In genomic region chr9:98863463-98863862, GRCm38 (mm10) we compare ENCODE assay signal across 16 mouse cellular contexts. TPM values are rescaled to one million over a fixed set of nuclear protein-coding genes. Genes with fewer than 3 reads are reported as not detected.
A peak's percentile ranks its signal among the peaks of the same experiment; 100 is the strongest.
DNase-seq lines count a peak whose midpoint lies in the region; TF ChIP-seq lines count a peak whose summit lies in the region.
"Had no signal": no experiment of that assay in that cellular context is flagged by ENCODE, and none has a peak within 500 bp of the region (broad histone marks: within the 10 kb centered on the region; RNA-seq: fewer than 3 reads in every experiment).

No protein-coding gene starts in this region.

- DNase-seq in adrenal gland, postnatal 36 days = peak; percentile 8 to 17
- no peak for DNase-seq in adrenal gland, postnatal 25 days
- DNase-seq in layer of hippocampus, adult 2 months (ENCODE audit: low spot score in 2 of 2) = no peak
- no peak for DNase-seq in layer of hippocampus, postnatal 25 days (ENCODE audit: extremely low spot score in 1 of 2, low spot score in 1 of 2)
- DNase-seq in 416B (ENCODE audit: low read depth) (peak; percentile 53), MN1 (ENCODE audit: low spot score) (no peak)
- DNase-seq in brain, adult 2 months (ENCODE audit: low read depth, low spot score) = peak; percentile 7
- DNase-seq in neural tube, embryonic 10.5 days (ENCODE audit: extremely low spot score, low spot score) = no peak
- DNase-seq: cerebellum, postnatal 36 days; gastrocnemius, postnatal 36 days; kidney, adult 18-20 months; thymus, postnatal 25 days had no signal

- H3K27ac ChIP-seq in layer of hippocampus, adult 2 months = no peak overlapping the region
- H3K27ac ChIP-seq: forebrain, embryonic 10.5 days; liver, embryonic 15.5 days had no signal

- TF ChIP-seq CTCF in layer of hippocampus, adult 2 months (conservative IDR thresholded peaks at IDR 0.05) = peak; percentile 61

- H3K4me3 ChIP-seq in layer of hippocampus, adult 2 months = no peak overlapping the region
- H3K4me3 ChIP-seq: forebrain, embryonic 10.5 days; liver, embryonic 15.5 days had no signal

RNA-seq across cellular contexts. Expression of gene Prr23a3, which starts 1.1 kb away (rescaled TPM):
- total RNA-seq in adrenal gland, postnatal 36 days (2021) = not detected
- total RNA-seq in adrenal gland, postnatal 25 days (2021) = not detected in 2 replicates
- total RNA-seq in layer of hippocampus, adult 2 months (2021) = not detected
- not detected for total RNA-seq in layer of hippocampus, postnatal 25 days (2021)
- total RNA-seq: adrenal gland, adult 18-20 months; gastrocnemius, postnatal 36 days; monocyte, adult 5-6 weeks had no signal

RNA-seq across cellular contexts. Expression of gene Prr23a2, which starts 7.2 kb away (rescaled TPM):
- not detected for total RNA-seq in adrenal gland, postnatal 36 days (2021)
- not detected in 2 replicates for total RNA-seq in adrenal gland, postnatal 25 days (2021)
- not detected for total RNA-seq in layer of hippocampus, adult 2 months (2021)
- total RNA-seq in layer of hippocampus, postnatal 25 days (2021) = not detected
- total RNA-seq: adrenal gland, adult 18-20 months; gastrocnemius, postnatal 36 days; monocyte, adult 5-6 weeks had no signal

RNA-seq across cellular contexts. Expression of gene Prr23a1, which starts 21.2 kb away (rescaled TPM):
- not detected for total RNA-seq in adrenal gland, postnatal 36 days (2021)
- not detected in 2 replicates for total RNA-seq in adrenal gland, postnatal 25 days (2021)
- total RNA-seq in layer of hippocampus, adult 2 months (2021) = not detected
- total RNA-seq in layer of hippocampus, postnatal 25 days (2021) = not detected
- total RNA-seq: adrenal gland, adult 18-20 months; gastrocnemius, postnatal 36 days; monocyte, adult 5-6 weeks had no signal

RNA-seq across cellular contexts. Expression of gene 7420426K07Rik, which starts 39.5 kb away (rescaled TPM):
- total RNA-seq in adrenal gland, postnatal 36 days (2021) = not detected
- not detected in 2 replicates for total RNA-seq in adrenal gland, postnatal 25 days (2021)
- total RNA-seq in layer of hippocampus, adult 2 months (2021) = not detected
- total RNA-seq in layer of hippocampus, postnatal 25 days (2021) = not detected
- total RNA-seq: adrenal gland, adult 18-20 months; gastrocnemius, postnatal 36 days; monocyte, adult 5-6 weeks had no signal

Comparison
In these comparisons a context has a peak if more than half of its experiments do, and no peak if none do; other contexts are left out.
1. DNase-seq: peak in adrenal gland, postnatal 36 days (2 of 2), 416B (single experiment) and brain, adult 2 months (single experiment); none in adrenal gland, postnatal 25 days (single experiment), layer of hippocampus, adult 2 months (0 of 2), layer of hippocampus, postnatal 25 days (0 of 2), neural tube, embryonic 10.5 days (single experiment) and MN1 (single experiment).